Mouse (Mus musculus) hindlimb bud, embryonic 11.5 days (tissue): ENCODE measurements around the gene Hhipl2.
"Not testable (repeated sequence)": the region's sequence is repeated elsewhere in the genome, so short reads cannot be mapped to it uniquely, and the experiment has no call there.

Source experiments
- DNase-seq: peaks from one replicate; pipeline ENCODE4 v3.0.0-alpha.2; 2012; ENCODE audit warnings: low read depth, low spot score; ENCODE audit errors: extremely low spot score

The Hhipl2 gene

DNA sequence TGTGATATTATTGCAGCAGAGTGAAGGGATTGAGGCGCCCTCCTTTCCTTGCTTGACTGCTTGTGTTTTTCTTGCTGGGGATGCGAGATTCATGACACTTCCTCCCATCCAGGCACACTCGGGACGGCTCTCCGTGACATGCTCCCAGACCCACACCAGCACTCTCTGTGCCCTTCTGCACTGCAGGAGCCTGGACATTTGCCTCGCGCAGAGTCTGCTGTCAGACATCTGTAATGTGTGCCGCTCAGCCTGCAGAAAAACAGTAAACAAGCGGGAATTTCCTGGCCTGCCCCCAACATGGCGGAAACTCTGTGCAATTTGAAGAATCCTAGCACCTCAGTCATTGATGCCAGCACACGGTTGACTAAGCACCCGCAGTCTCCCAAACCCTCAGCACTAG is at the start of gene Hhipl2:
Gene Hhipl2 (plus strand): TSS at position 343 of the 400 bp plus-strand sequence.
- no peak for DNase-seq

DNA sequence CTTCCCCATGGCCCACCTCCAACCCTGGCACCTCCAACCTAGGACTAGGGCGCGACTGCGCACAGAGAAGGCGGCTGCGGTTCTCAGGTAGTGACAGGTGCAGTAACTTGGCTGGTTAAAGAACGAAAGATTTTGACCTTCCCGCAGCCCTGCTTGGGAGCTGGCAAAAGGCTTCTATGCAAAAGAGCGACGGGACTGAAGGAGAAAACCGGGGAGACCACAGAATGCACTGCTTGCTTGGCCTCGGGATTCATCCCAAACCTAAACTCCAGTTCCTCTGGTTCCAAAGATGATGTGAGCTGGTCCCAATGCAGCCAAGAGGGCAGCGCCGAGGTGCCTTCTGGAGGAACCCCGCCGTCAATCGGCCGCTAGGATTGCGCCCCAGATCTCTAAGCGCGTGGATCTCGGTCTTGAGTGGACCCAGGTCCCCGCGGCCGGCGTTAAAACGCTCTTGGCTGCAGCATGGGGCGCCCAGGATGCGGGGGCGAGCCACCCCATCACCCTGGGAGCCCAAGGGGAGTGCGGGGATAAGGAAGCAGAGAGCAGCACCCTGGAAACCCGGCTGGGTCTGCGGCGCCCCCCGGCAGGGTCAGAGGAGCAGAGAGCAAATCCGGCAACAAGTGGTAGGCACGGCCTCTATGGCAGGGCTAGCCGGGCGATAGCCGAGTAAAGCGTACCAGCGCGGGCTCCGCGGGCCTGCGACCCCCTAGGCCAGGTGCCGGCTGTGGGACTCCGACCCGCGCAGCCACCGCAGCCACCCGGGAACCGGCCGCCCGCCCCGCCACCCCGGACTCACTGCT is 49.2 kb upstream of the Hhipl2 start:
- DNase-seq, result no peak

GRCm38 (mm10) chr1:183369427-183370014 is 48.5 kb upstream of the Hhipl2 start, which contains the start of gene Mia3:
Gene Mia3 (minus strand): TSS chr1:183369553.
- peak; percentile 74 for DNase-seq

GRCm38 (mm10) chr1:183374728-183375127 is 43.3 kb upstream of the Hhipl2 start:
- DNase-seq, result no peak

GRCm38 (mm10) chr1:183377045-183377444 is 41.0 kb upstream of the Hhipl2 start:
- DNase-seq, result no peak

DNA sequence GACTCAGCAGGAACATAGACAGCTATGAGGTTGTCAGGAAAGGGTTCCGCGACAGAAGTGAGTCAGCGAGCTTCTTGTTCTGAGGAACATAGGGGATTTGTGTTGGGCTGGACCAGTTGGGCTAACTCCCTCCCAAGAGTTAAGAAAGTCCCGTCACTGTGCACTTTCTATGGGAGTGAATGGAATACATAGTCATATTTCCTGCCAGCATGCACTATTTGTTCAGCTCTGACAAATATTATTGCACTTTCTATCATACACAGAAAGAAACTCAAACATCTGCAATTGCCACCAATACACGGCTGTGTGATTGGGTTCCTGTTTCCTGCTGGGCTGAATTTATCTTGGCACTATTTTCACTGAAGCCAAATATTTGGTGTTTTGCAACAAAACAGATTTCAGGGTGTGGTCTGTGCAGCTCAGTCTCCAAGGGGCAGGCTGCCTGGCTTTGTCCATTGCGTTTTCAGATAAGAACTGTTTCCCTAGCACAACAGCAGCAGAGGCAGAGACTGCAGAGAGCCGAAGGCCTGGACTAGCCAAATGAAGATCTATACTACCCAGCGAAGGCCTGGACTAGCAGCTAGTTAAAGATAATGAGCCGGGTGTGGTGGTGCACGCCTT is 39.6 kb upstream of the Hhipl2 start:
- no peak for DNase-seq

DNA sequence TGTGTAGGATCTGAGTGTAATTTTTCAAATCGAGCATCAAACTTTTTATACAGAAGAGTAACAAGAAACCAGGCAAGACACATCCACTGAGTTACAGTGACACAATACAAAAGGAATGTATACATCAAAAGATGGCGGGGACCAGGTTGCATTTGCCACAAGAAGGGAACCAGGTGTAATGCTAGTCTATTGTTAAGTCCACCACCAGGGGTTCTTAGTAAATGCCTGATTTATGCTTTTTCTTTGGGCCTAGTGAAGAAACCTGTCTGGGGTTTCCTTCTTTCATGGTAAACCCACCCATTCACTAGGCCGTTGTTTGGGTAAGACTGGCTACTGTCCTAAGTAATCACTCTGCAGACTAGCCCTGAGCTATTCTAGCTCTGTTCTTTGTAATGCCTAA is 38.6 kb upstream of the Hhipl2 start:
- DNase-seq, result not testable (repeated sequence)

DNA sequence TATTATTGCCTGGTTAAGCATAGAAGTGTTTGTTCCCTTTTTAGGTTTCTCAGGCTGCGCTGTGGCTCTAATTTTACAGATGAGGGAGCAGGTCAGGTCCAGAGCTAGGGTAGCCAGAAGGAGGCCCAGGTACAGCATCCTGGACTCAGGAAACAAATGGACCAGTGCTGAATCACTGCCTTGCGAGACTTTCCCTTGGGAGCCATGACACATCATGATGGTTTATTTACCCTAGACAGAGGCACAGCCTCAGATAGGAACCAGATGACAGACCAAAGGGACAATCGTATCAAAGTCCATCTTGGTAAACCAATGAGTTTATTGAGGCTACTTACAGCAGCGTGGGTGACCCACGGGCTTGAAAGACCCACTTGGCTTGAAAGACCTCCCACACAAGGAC is 36.2 kb upstream of the Hhipl2 start:
- DNase-seq, result no peak

- no peak for DNase-seq
These were observed 35.4 kb upstream of the Hhipl2 start for GRCm38 (mm10) chr1:183382621-183383020.

DNA sequence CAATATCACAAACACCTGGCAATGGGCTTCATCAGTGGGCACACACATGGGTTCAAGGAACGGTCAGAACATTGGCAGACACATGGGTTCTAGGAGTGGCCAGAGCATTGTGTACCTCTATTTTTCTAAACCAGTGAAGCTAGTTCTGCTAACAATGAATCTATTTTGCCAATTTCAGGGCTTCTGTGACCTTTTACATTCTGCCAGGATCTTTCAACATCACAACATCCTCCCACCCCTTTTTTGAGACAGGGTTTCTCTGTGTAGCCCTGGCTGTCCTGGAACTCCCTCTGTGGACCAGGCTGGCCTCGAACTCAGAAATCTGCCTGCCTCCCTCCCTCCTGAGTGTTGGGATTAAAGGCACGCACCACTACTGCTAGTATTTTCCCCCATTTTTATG is 30.6 kb upstream of the Hhipl2 start:
- not testable (repeated sequence) for DNase-seq

DNA sequence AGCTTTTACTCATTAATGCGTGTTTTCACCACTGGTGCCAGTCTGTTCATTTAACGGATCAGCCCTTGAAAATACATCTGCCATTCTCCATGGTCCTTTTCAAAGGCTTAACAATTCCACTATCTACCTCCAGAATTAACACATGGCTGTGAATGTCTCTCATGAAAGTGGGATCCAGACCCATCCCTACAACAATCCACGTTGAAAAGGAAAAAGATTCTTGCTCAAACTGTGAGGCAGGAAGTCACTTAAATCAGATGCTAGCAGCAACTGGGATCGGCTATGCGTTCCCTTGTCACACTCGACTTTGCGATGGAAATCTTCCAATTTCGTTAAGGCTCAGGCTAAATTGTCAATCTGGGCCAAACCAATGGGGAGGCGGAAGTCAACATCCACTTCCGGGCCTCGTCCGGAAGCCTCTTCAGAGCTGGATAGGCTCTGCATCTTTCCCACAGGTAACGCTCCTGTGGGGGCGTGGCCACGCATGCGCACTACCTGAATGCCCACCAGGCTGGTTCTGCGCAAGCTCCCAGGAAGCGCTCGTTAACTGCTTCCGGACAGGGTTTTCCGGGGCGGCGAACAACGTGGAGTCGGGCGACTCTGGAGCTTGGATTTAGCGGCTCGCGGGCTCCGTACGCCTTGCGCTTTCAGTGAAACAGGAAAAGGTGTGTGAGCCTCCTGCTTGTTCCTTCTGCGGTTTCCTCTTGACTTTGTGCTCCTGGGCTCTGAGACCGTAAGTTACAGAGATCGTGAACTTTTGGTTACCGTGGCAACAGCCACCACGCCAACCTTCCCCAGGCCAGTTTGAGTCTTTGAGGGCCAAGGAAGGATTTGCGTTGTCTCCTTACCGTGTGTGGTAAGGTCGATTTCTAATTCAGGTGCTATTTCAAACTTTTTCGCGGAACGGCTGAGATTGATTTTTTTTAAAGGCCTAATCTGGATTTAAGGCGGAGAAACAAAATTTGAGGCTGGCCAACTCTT is 29.3 kb upstream of the Hhipl2 start, which contains the start of gene Taf1a:
Gene Taf1a (plus strand): TSS at position 556 of the 981 bp plus-strand sequence.
- peak; percentile 81 for DNase-seq

DNA sequence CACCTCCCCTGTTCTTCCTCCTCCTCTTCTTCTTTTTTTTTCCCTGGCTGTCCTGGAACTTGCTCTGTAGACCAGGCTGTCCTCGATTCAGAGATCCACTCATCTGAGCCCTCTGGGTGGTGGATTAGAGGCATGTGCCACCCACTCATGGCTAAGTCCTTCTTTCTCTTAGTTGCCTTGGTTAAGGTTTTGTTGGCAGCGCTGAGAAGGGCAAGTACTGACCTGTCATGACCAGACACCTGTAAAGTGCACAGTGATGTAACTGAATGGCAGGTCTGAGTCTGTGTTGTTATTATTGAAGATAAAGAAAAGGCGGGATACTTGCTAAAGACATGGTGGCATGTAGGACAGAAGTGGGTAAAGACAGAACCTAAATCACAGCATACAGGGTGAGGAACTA is 14.6 kb upstream of the Hhipl2 start:
- no peak for DNase-seq

- no peak for DNase-seq
These were observed 3.8 kb upstream of the Hhipl2 start for GRCm38 (mm10) chr1:183414081-183414727.

DNA sequence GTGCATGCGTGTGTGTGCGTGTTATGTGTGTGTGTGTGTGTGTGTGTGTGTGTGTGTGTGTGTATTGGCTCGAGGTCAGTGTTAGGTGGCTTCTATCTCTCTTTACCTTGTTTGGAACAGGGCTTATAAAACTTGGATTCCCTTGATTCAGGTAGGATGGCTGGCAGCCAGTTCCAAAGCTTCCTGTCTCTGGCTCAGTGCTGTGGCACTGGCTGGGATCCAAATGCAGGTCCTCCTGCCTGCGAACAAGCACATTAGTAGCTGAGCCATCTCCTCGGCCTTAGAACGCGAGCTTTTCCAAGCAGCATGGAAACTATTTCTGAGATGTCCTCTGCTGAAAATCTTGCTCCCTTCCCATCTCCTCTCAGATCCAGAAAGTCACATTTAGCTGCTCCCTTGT is 1.7 kb downstream of the Hhipl2 start:
- DNase-seq, result no peak

DNA sequence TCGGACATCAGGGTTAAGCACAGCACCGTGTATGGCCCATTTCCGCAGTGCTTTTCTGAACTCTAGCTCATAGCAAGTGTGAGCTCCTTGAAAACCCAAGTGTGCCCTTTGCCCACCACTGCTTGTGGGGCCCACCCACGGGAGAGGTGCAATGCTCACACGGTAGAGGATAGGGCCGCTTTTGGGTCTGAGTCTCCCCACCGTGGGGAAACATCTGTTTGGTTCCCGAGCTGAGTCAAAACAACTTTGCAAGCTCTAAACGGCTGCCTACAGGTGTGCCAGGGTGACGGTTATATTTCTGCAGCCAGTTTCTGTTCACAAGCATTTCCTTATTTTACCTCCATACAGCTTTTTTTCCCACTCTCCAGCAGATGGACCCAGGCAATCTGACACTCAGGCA is 2.3 kb downstream of the Hhipl2 start:
- no peak for DNase-seq

GRCm38 (mm10) chr1:183424100-183424499 is 6.1 kb downstream of the Hhipl2 start:
- no peak for DNase-seq

DNA sequence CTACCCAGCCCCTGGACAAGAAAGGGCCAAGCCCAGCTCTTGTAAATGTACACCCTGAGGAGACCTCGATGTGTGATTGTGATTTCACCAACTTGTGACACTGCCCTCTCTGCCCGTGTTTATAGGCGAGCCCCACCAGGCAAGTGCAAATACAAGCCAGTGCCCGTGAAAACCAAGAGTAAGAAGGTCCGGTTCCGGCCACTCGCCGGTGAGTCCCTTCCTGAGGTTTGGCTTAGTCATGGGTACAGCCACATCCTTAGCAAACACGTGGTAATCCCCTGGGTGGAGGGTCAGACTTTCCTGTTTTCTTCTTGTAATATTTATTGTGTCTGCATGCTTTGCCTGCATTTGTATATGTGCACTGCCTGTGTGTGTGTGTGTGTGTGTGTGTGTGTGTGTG is 16.9 kb downstream of the Hhipl2 start:
- DNase-seq, result no peak

DNA sequence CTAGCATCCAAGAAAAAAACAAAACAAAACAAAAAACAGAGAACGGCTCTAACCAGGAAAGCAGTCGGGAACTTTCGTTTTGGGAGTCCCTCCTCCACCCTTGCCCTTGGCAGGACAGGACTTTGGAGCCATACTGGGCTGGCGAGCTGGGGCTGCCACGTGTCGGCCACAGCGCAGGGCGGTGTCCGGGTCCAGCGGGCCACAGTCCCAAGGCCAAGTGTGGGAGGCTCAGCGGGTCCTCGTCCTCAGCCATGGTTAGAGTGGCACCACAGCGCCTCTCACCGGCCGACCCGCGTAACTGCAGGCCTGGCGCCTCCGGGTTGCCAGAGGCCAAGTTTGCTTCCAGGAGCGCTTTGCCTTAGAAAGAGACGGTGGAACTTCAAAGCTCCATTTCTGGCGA is 21.0 kb downstream of the Hhipl2 start:
- no peak for DNase-seq

DNA sequence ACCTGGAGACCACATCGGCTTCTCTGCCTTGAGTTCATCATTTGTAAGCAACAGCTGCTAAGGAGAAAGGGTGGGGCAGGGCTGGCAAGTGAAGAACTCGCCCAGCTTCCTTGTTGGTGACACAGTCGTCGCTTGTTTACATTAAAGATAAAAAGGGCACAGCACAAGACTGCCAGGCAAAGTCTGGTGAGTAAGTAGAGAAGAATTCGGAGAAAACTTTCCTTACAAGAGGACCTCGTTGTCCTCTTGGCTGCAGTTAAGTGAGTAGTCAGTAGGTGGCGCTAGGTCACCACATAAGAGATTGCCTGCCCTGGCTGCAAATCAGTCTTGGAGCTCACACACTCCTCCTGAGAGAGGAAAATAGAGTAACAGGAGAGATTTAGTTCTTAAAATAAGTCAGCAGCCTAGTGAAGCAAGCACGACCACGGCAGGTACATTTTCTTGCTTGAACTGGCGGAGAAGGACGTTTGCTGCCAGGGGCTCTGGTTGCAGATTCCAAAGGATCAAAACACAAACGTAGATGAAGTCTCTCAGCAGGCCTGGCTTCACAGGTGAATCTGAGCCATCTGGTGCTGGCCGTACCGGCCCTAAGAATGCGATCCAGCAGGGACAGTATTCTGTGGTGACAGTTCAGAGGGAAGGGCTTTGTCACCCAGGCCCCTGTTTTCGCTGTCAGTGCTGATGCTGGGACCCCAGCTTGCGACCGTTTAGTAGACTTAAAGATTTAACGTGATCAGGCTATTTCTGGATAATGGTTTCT is 24.2 kb downstream of the Hhipl2 start:
- peak; percentile 73 for DNase-seq

DNA sequence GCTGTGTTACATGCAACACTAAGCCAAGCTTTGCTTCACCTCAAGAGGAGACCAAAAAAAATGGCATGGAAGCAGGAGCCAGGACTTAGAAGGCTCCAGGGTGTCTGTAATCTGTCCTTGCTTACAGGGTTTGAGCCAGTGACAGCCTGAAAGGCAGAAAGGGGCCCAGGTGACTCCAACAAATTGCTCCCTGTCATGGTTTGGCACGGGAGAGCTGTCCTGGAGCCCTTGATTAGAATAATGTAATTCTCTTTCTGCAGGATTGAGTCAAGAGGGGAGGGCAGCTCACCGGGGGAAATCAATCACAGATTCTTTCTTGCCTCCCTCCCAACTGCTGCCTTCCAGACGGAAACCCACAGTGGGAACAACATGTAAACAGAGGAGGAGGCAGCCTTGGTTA is 35.1 kb downstream of the Hhipl2 start:
- DNase-seq, result no peak
